Mouse (Mus musculus) ES-E14 (cell line): Measurements from ENCODE around the gene Ankrd23. TPM values are rescaled to one million over a fixed set of nuclear protein-coding genes. Genes with fewer than 3 reads are reported as not detected.

ENCODE experiments used
- DNase-seq: peaks from one replicate; pipeline ENCODE4 v3.0.0-alpha.2; 2013; ENCODE audit warnings: low read depth, low spot score
- H3K27ac ChIP-seq: 2 replicates; pipeline ENCODE4 v1.5.1; 2012; ENCODE audit warnings: low read depth, mild to moderate bottlenecking, low read length, moderate library complexity, mixed read lengths; ENCODE audit not compliant: poor library complexity, insufficient read depth, severe bottlenecking
- H3K36me3 ChIP-seq: 2 replicates; pipeline ENCODE4 v1.6.1; 2012; ENCODE audit warnings: mild to moderate bottlenecking, low read length, moderate library complexity, mixed read lengths; ENCODE audit not compliant: control insufficient read depth, poor library complexity, insufficient read depth, severe bottlenecking
- H3K4me1 ChIP-seq, 2 experiments: fragments of 150-350 bp in 1 of 2; sonication (generic) in 1 of 2; 2 replicates each; pipeline ENCODE4 v1.6.1; 2012; ENCODE audit warnings: low read length in 2 of 2, mild to moderate bottlenecking in 1 of 2, mixed read lengths in 1 of 2; ENCODE audit not compliant: control insufficient read depth in 2 of 2, insufficient read depth in 2 of 2, poor library complexity in 1 of 2
- H3K4me3 ChIP-seq, 2 experiments: fragments of 150-350 bp in 1 of 2; sonication (generic) in 1 of 2; 2 replicates each; pipeline ENCODE4 v1.5.1; 2012; ENCODE audit warnings: low read length in 2 of 2, low read depth in 1 of 2, mild to moderate bottlenecking in 1 of 2, mixed read lengths in 1 of 2; ENCODE audit not compliant: insufficient read depth in 1 of 2, poor library complexity in 1 of 2, severe bottlenecking in 1 of 2
- H3K9ac ChIP-seq: 2 replicates; pipeline ENCODE4 v1.6.1; 2012; ENCODE audit warnings: low read depth, mild to moderate bottlenecking, low read length, mixed read lengths; ENCODE audit not compliant: poor library complexity, insufficient read depth, severe bottlenecking
- H3K9me3 ChIP-seq: fragments of 150-350 bp; sonication (generic); 2 replicates; pipeline ENCODE4 v1.6.1; 2012; ENCODE audit warnings: low read depth, mild to moderate bottlenecking, low read length; ENCODE audit not compliant: control insufficient read depth, insufficient read depth
- CHD2 ChIP-seq: IDR thresholded peaks from 2 replicates; pipeline ENCODE4 v1.6.1; 2014; ENCODE audit warnings: mild to moderate bottlenecking, low read depth, low read length, inconsistent platforms
- HCFC1 ChIP-seq: IDR thresholded peaks from 2 replicates; pipeline ENCODE4 v1.6.1; 2012; ENCODE audit warnings: low read length, inconsistent platforms, borderline replicate concordance; ENCODE audit not compliant: insufficient read depth
- MAFK ChIP-seq: IDR thresholded peaks from 2 replicates; pipeline ENCODE4 v1.6.1; 2014; ENCODE audit warnings: mild to moderate bottlenecking, low read depth, low read length, inconsistent platforms; ENCODE audit not compliant: insufficient read depth
- ZC3H11A ChIP-seq: IDR thresholded peaks from 2 replicates; pipeline ENCODE4 v1.6.1; 2012; ENCODE audit warnings: low read depth, mild to moderate bottlenecking, inconsistent platforms, low read length, borderline replicate concordance
- ZNF384 ChIP-seq: IDR thresholded peaks from 2 replicates; pipeline ENCODE4 v1.6.1; 2012; ENCODE audit warnings: low read depth, low read length, inconsistent platforms
- in situ Hi-C, 2 experiments: fragments of 600-800 bp; cut with MboI; formaldehyde crosslinking; loops; one replicate each; pipeline ENCODE4 v1.15.1; 2025; ENCODE audit warnings: low sequenced_read_pairs in 2 of 2, inconsistent platforms in 1 of 2; ENCODE audit not compliant: unreplicated experiment in 2 of 2
- total RNA-seq: library from RNA; depleted of rRNA; stranded (reverse); fragments of 300-350 nt; gene quantifications from 2 replicates; pipeline ENCODE4 v1.2.3, GENCODE M21; 2012

Ankrd23 gene
- total RNA-seq, 1 experiment, result 5.0 TPM

- no peak overlapping the region for H3K9ac ChIP-seq
- no peak for DNase-seq
- TF ChIP-seq ZNF384 (no peak), ZC3H11A (no peak), MAFK (no peak), CHD2 (no peak), HCFC1 (no peak)
- no peak overlapping the region for H3K4me3 ChIP-seq
- no peaks in the 10 kb centered on the region for H3K9me3 ChIP-seq
- no peak overlapping the region for H3K27ac ChIP-seq
- in situ Hi-C loops, result no loop called here
- peaks cover 0 to 2% of the 10 kb centered on the region in 2 experiments; a peak in 1 of 4 replicates for H3K4me1 ChIP-seq
- H3K36me3 ChIP-seq, result peaks cover 38% of the 10 kb centered on the region
These were observed 10.9 kb downstream of the Ankrd23 start for GRCm38 (mm10) chr1:36525774-36526173.

- H3K9ac ChIP-seq, result no peak overlapping the region
- in situ Hi-C loops, result no loop called here
- TF ChIP-seq ZC3H11A (no peak), ZNF384 (no peak), HCFC1 (no peak), CHD2 (no peak), MAFK (no peak)
- H3K4me3 ChIP-seq, result no peak overlapping the region
- H3K4me1 ChIP-seq, result peaks cover 0 to 6% of the 10 kb centered on the region in 2 experiments; a peak in 2 of 4 replicates
- no peak overlapping the region for H3K27ac ChIP-seq
- H3K9me3 ChIP-seq, result no peaks in the 10 kb centered on the region
- peaks cover 53% of the 10 kb centered on the region for H3K36me3 ChIP-seq
- DNase-seq, result no peak
These were observed 12.6 kb downstream of the Ankrd23 start for GRCm38 (mm10) chr1:36524058-36524457.

GRCm38 (mm10) chr1:36523332-36524013 is 13.2 kb downstream of the Ankrd23 start:
- H3K9me3 ChIP-seq, result no peaks in the 10 kb centered on the region
- DNase-seq, result no peak

GRCm38 (mm10) chr1:36522210-36522609 is 14.5 kb downstream of the Ankrd23 start:
- peaks cover 57% of the 10 kb centered on the region for H3K36me3 ChIP-seq
- H3K27ac ChIP-seq, result no peak overlapping the region
- in situ Hi-C loops, result no loop called here
- H3K4me3 ChIP-seq, result no peak overlapping the region
- no peak for DNase-seq
- H3K4me1 ChIP-seq, result peaks cover 0 to 14% of the 10 kb centered on the region in 2 experiments; a peak in 2 of 4 replicates
- no peak for TF ChIP-seq CHD2
- no peak for TF ChIP-seq ZNF384
- TF ChIP-seq ZC3H11A, result no peak
- no peak for TF ChIP-seq MAFK
- no peak for TF ChIP-seq HCFC1
- no peaks in the 10 kb centered on the region for H3K9me3 ChIP-seq
- H3K9ac ChIP-seq, result no peak overlapping the region

More at GRCm38 (mm10) chr1:36523332-36524013, 13.2 kb downstream of the Ankrd23 start:
- H3K27ac ChIP-seq, result no peak overlapping the region; the same call in 1 of the 2 replicates
- TF ChIP-seq ZNF384, result no peak
- no peak for TF ChIP-seq HCFC1
- TF ChIP-seq MAFK, result no peak
- no peak for TF ChIP-seq CHD2
- TF ChIP-seq ZC3H11A, result no peak
- peaks cover 54% of the 10 kb centered on the region for H3K36me3 ChIP-seq
- H3K4me3 ChIP-seq, result no peak overlapping the region
- H3K4me1 ChIP-seq, result peaks cover 0 to 11% of the 10 kb centered on the region in 2 experiments; a peak in 2 of 4 replicates
- in situ Hi-C loops, result no loop called here
- H3K9ac ChIP-seq, result no peak overlapping the region
